Mouse (Mus musculus) thymus, adult 2 months (tissue): ENCODE measurements around the gene Lipt2.

Source experiments
- CTCF ChIP-seq: fragments of 200-500 bp; IDR thresholded peaks from 2 replicates; pipeline ENCODE4 v1.5.1; 2012; ENCODE audit warnings: mild to moderate bottlenecking, control low read depth, low read length, moderate library complexity, borderline replicate concordance; ENCODE audit not compliant: control insufficient read depth, poor library complexity, insufficient read depth; ENCODE audit errors: extremely low read depth
- POLR2A ChIP-seq: fragments of 200-500 bp; IDR thresholded peaks from 2 replicates; pipeline ENCODE4 v1.6.1; 2012; ENCODE audit warnings: mild to moderate bottlenecking, low read length, control low read depth, moderate library complexity; ENCODE audit not compliant: control insufficient read depth, poor library complexity, insufficient read depth; ENCODE audit errors: extremely low read depth

DNA sequence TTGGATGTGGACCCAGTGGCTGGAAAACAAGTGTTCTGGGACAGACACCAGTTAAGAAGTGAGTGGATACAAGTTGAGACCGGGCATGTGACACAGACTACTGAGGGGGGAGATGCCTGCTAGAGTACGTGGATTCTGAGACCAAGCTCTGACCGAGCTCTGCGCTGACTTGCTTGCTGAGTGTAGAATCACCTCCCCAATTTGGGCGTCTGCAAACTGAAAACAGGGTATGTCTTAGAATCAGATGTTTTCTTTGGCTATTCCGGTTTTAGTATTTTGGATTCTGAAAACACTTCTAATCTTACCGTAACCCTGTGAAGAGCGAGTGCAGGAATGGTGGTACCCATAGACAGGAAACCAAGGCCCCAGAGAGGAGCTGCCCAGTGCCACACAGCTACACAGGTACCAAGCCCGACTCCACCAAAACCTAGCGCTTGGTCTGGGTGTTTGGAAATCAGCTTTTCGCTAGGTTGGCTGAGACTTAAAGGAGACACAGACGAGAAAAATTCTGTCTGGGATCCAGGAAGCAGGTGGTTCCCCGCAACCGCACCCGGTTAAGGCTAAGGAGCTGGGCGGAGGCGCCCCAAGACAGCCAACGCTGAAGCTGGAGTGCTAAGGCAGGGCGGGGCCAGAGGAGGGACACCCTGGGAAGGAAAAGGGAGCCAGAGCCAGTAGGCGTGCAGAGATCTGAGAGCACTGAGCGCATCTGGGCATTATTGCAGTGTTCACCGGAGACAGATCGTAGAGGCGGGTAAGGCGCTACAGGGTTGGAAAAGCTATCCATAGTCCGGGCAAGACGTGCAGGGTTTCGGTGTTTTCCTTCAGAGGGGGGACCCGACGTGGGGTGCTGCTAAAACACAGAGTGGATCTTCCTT lies 19.2 kb downstream of the Lipt2 start:
- TF ChIP-seq CTCF (no peak), POLR2A (no peak)
